Comparison of ENCODE assay signal across 8 mouse cellular contexts in the genomic region with DNA sequence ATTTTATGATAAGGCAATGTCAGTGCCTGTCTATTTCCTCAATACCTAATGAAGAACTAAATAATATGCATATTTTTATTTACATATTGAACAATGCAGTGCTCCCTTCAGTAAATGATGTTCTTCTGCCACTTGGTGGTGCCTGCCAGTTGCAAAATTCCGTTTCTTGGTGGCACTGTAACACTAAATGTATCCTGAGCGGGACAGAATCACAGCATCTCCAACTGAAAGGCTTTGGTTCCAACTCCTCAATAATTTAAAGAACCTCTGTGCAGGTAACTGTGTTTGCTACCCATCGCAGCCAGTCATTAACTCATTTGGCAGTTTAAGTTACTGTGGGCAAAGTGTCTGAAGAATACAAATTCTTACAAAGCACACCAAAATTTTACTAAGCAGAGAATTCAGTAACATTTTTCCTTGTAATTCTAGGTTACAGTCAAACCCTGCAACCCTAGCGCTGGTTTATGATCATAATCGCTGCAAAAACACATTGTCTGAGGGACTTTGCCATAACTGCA. TPM values are rescaled to one million over a fixed set of nuclear protein-coding genes. Genes with fewer than 3 reads are reported as not detected.
A peak's percentile ranks its signal among the peaks of the same experiment; 100 is the strongest.
DNase-seq lines count a peak whose midpoint lies in the region; ATAC-seq lines count a peak whose summit lies in the region.

No protein-coding gene starts in this region.

- no peak overlapping the region for H3K9ac ChIP-seq in heart, embryonic 13.5 days
- peak overlapping the region; percentile 54 for H3K9ac ChIP-seq in forebrain, embryonic 14.5 days (ENCODE audit: low read length)

- 47% methylated on average over 5 of the region's 5 CpGs for WGBS in heart, embryonic 13.5 days
- 46% methylated on average over 5 of the region's 5 CpGs for WGBS in forebrain, embryonic 14.5 days

- H3K27me3 ChIP-seq in heart, embryonic 13.5 days (replicated peaks): peaks cover 48% of the 10 kb centered on the region
- H3K27me3 ChIP-seq in forebrain, embryonic 14.5 days (replicated peaks; ENCODE audit: control insufficient read depth, insufficient read depth, low read length): 0 out of 2 replicates have a peak, but pooled peaks cover 3% of the 10 kb centered on the region

- H3K4me2 ChIP-seq in heart, embryonic 13.5 days: peak overlapping the region; percentile 100
- H3K4me2 ChIP-seq in forebrain, embryonic 14.5 days (ENCODE audit: low read length): peak overlapping the region; percentile 97

- H3K9me3 ChIP-seq in heart, embryonic 13.5 days: no peaks in the 10 kb centered on the region
- H3K9me3 ChIP-seq in forebrain, embryonic 14.5 days (replicated peaks; ENCODE audit: control insufficient read depth, low read length): no peaks in the 10 kb centered on the region

- H3K36me3 ChIP-seq in heart, embryonic 13.5 days: no peaks in the 10 kb centered on the region
- no peaks in the 10 kb centered on the region for H3K36me3 ChIP-seq in forebrain, embryonic 14.5 days (ENCODE audit: control insufficient read depth, insufficient read depth, low read length)

- ATAC-seq in heart, embryonic 13.5 days (ENCODE audit: extremely low read depth, insufficient number of reproducible peaks, low FRiP score, low TSS enrichment): no peak
- no peak for ATAC-seq in forebrain, embryonic 14.5 days

- peaks cover 23% of the 10 kb centered on the region for H3K4me1 ChIP-seq in heart, embryonic 13.5 days
- H3K4me1 ChIP-seq in forebrain, embryonic 14.5 days (ENCODE audit: control insufficient read depth, insufficient read depth, low read length): no peaks in the 10 kb centered on the region

- H3K4me3 ChIP-seq in heart, embryonic 13.5 days: peak overlapping the region; percentile 67; the same call in 1 of the 2 replicates
- H3K4me3 ChIP-seq in forebrain, embryonic 14.5 days (ENCODE audit: low read depth, low read length): peak overlapping the region; percentile 70

- no peak overlapping the region for H3K27ac ChIP-seq in heart, embryonic 13.5 days (replicated peaks)
- peak overlapping the region; percentile 56; the same call in 1 of the 2 replicates for H3K27ac ChIP-seq in forebrain, embryonic 14.5 days (ENCODE audit: low read depth, low read length)

- DNase-seq in heart, adult 18-20 months: no peak
- DNase-seq in forebrain, embryonic 14.5 days (ENCODE audit: low spot score): peak; percentile 72
- DNase-seq in left cerebral cortex, adult 18-20 months (ENCODE audit: low spot score in 2 of 2): peak; percentile 48 to 63
- peak; percentile 77 for DNase-seq in right cerebral cortex, adult 18-20 months
- no peak for DNase-seq in testis, postnatal 10 days (ENCODE audit: low spot score)
- DNase-seq in yolk sac, embryonic 10.5 days (ENCODE audit: low spot score): no peak
- no peak for DNase-seq in adrenal gland, postnatal 36 days

RNA-seq across cellular contexts. Expression of a gene that starts 24.4 kb away (rescaled TPM):
- polyA plus RNA-seq in heart, embryonic 13.5 days (2015; fragmentation: Nextera tagmentation; extraction: Ambion mirVana): 1.1 and 1.7 TPM in 2 replicates
- under 1 TPM; 0.62 to 0.75 TPM for total RNA-seq in heart, adult 18-20 months (2021)
- 24.6 and 31.0 TPM in 2 replicates for polyA plus RNA-seq in forebrain, embryonic 14.5 days (2014; fragmentation: Nextera tagmentation; extraction: Ambion mirVana)
- 10 to 100 TPM; 46.9 to 49.9 TPM for total RNA-seq in left cerebral cortex, adult 18-20 months (2021)
- total RNA-seq in adrenal gland, postnatal 36 days (2021): 1 to 10 TPM; 5.1 to 5.8 TPM

Comparison
In these comparisons a context has a peak if more than half of its experiments do, and no peak if none do; other contexts are left out.
1. DNase-seq: peak in forebrain, embryonic 14.5 days (single experiment), left cerebral cortex, adult 18-20 months (2 of 2) and right cerebral cortex, adult 18-20 months (single experiment); none in heart, adult 18-20 months (0 of 2), testis, postnatal 10 days (single experiment), yolk sac, embryonic 10.5 days (single experiment) and adrenal gland, postnatal 36 days (0 of 2).
2. RNA of a gene that starts 24.4 kb away (total RNA-seq): 46.9 to 49.9 TPM in left cerebral cortex, adult 18-20 months; 5.1 to 5.8 TPM in adrenal gland, postnatal 36 days and 0.62 to 0.75 TPM in heart, adult 18-20 months; every median in the first group is over 4 times any median in the second.